In genomic region chr14:20737306-20737705, GRCm38 (mm10) we compare ENCODE assay signal across 8 mouse cellular contexts. TPM values are rescaled to one million over a fixed set of nuclear protein-coding genes. Genes with fewer than 3 reads are reported as not detected.
DNase-seq lines count a peak whose midpoint lies in the region; ATAC-seq lines count a peak whose summit lies in the region.

No protein-coding gene starts in this region.

- peak overlapping the region; percentile 36 for H3K4me2 ChIP-seq in liver, embryonic 15.5 days

- no peak for ATAC-seq in liver, embryonic 15.5 days (ENCODE audit: insufficient read depth)

- WGBS in liver, embryonic 15.5 days (ENCODE audit: insufficient replicate concordance): 43% methylated on average over 14 of the region's 14 CpGs

- intact Hi-C loops in heart, postnatal 14 days (cut with DNase I): no loop called here

- peaks cover 43% of the 10 kb centered on the region for H3K4me1 ChIP-seq in liver, embryonic 15.5 days (replicated peaks)

- DNase-seq in ovary, postnatal 14 days (ENCODE audit: low spot score): peak; percentile 46
- no peak for DNase-seq in ovary, adult 18-20 months (ENCODE audit: low spot score)
- peak; percentile 16 for DNase-seq in adipocyte (ENCODE audit: low spot score)
- DNase-seq in embryo, embryonic 10 days (ENCODE audit: low spot score): peak; percentile 65
- peak; percentile 63 to 70 for DNase-seq in heart, postnatal 14 days
- DNase-seq in right cerebral cortex, postnatal 25 days: peak; percentile 41
- no peak for DNase-seq in layer of hippocampus, adult 9-11 months

- no peak overlapping the region for H3K4me3 ChIP-seq in liver, embryonic 15.5 days (replicated peaks)

- H3K9me3 ChIP-seq in liver, embryonic 15.5 days (replicated peaks): no peaks in the 10 kb centered on the region

- H3K9ac ChIP-seq in liver, embryonic 15.5 days: no peak overlapping the region

- peaks cover 23% of the 10 kb centered on the region for H3K36me3 ChIP-seq in liver, embryonic 15.5 days (replicated peaks)

- no peaks in the 10 kb centered on the region for H3K27me3 ChIP-seq in liver, embryonic 15.5 days

- H3K27ac ChIP-seq in liver, embryonic 15.5 days (replicated peaks): no peak overlapping the region

RNA-seq across cellular contexts. Expression of gene Ndst2, which starts 2.9 kb away (rescaled TPM):
- total RNA-seq in heart, postnatal 14 days (2021): 10 to 100 TPM; 13.6 to 15.4 TPM
- 16.3 and 17.5 TPM in 2 replicates for polyA plus RNA-seq in liver, embryonic 15.5 days (2015; fragmentation: Nextera tagmentation; extraction: Ambion mirVana)

RNA-seq across cellular contexts. Expression of gene Zswim8, which starts 30.0 kb away (rescaled TPM):
- total RNA-seq in heart, postnatal 14 days (2021): 10 to 100 TPM; 56.1 to 63.3 TPM
- 5.0 and 5.8 TPM in 2 replicates for polyA plus RNA-seq in liver, embryonic 15.5 days (2015; fragmentation: Nextera tagmentation; extraction: Ambion mirVana)

RNA-seq across cellular contexts. Expression of gene Chchd1, which starts 34.5 kb away (rescaled TPM):
- total RNA-seq in heart, postnatal 14 days (2021): 100 to 1,000 TPM in 1 of 2 experiments, 10 to 100 TPM in 1; 87.4 to 104 TPM
- 70.8 and 89.3 TPM in 2 replicates for polyA plus RNA-seq in liver, embryonic 15.5 days (2015; fragmentation: Nextera tagmentation; extraction: Ambion mirVana)

RNA-seq across cellular contexts. Expression of gene Fut11, which starts 42.5 kb away (rescaled TPM):
- total RNA-seq in heart, postnatal 14 days (2021): 10 to 100 TPM in 1 of 2 experiments, 1 to 10 TPM in 1; 8.9 to 10.1 TPM
- polyA plus RNA-seq in liver, embryonic 15.5 days (2015; fragmentation: Nextera tagmentation; extraction: Ambion mirVana): 6.3 and 7.3 TPM in 2 replicates

RNA-seq across cellular contexts. Expression of gene Camk2g, which starts 56.6 kb away (rescaled TPM):
- 10 to 100 TPM; 40.8 to 42.3 TPM for total RNA-seq in heart, postnatal 14 days (2021)
- polyA plus RNA-seq in liver, embryonic 15.5 days (2015; fragmentation: Nextera tagmentation; extraction: Ambion mirVana): 5.6 and 5.7 TPM in 2 replicates

Comparison
In these comparisons a context has a peak if more than half of its experiments do, and no peak if none do; other contexts are left out.
1. DNase-seq: peak in ovary, postnatal 14 days (single experiment), adipocyte (single experiment), embryo, embryonic 10 days (single experiment), heart, postnatal 14 days (2 of 2) and right cerebral cortex, postnatal 25 days (single experiment); none in ovary, adult 18-20 months (single experiment) and layer of hippocampus, adult 9-11 months (single experiment).